Mouse (Mus musculus) spleen, adult 2 months (tissue): ENCODE measurements around the gene Gm44511. TPM values are rescaled to one million over a fixed set of nuclear protein-coding genes. Genes with fewer than 3 reads are reported as not detected.
A peak's percentile ranks its signal among the peaks of the same experiment; 100 is the strongest.
"Not testable (repeated sequence)": the region's sequence is repeated elsewhere in the genome, so short reads cannot be mapped to it uniquely, and the experiment has no call there.

ENCODE experiments used
- DNase-seq, 2 experiments: peaks; one replicate each; pipeline versions ENCODE4 v3.0.0 to v3.0.0-alpha.2; 2012 to 2021; ENCODE audit warnings: low spot score in 2 of 2, low read depth in 1 of 2
- H3K27ac ChIP-seq: fragments of 200-500 bp; 2 replicates; pipeline ENCODE4 v1.5.1; 2012; ENCODE audit warnings: low read length, inconsistent platforms; ENCODE audit not compliant: insufficient read depth
- H3K27me3 ChIP-seq: fragments of 200-500 bp; 2 replicates; pipeline ENCODE4 v1.6.1; 2012; ENCODE audit warnings: mild to moderate bottlenecking, moderate library complexity, low read length, inconsistent platforms; ENCODE audit not compliant: control insufficient read depth, insufficient read depth
- H3K36me3 ChIP-seq: fragments of 200-500 bp; 2 replicates; pipeline ENCODE4 v1.6.1; 2012; ENCODE audit warnings: mild to moderate bottlenecking, low read length, inconsistent platforms; ENCODE audit not compliant: control insufficient read depth, insufficient read depth
- H3K4me1 ChIP-seq: fragments of 200-500 bp; 2 replicates; pipeline ENCODE4 v1.6.1; 2011; ENCODE audit warnings: inconsistent platforms; ENCODE audit not compliant: control insufficient read depth, insufficient read depth, insufficient read length
- H3K4me3 ChIP-seq: fragments of 200-500 bp; 2 replicates; pipeline ENCODE4 v1.5.1; 2011; ENCODE audit warnings: mild to moderate bottlenecking, inconsistent platforms; ENCODE audit not compliant: insufficient read depth, insufficient read length; ENCODE audit errors: extremely low read depth
- CTCF ChIP-seq: fragments of 200-500 bp; IDR thresholded peaks from 2 replicates; pipeline ENCODE4 v1.5.1; 2011; ENCODE audit warnings: mild to moderate bottlenecking, inconsistent platforms; ENCODE audit not compliant: insufficient read depth, insufficient read length, insufficient replicate concordance; ENCODE audit errors: extremely low read depth
- POLR2A ChIP-seq: fragments of 200-500 bp; IDR thresholded peaks from 2 replicates; pipeline ENCODE4 v1.6.1; 2011; ENCODE audit warnings: low read depth, low read length, inconsistent platforms
- WGBS: fragments of 180-500 bp; shearing (Covaris S2); methylation state at CpG from one replicate; pipeline ENCODE4 v1.1.7; 2018; 5-methylcytosine and 5-hydroxymethylcytosine counted together
- polyA plus RNA-seq: library from polyadenylated mRNA; depleted of rRNA; stranded (reverse); fragments of >200 nt; gene quantifications from 2 replicates; pipeline ENCODE4 v1.2.3, GENCODE M21; 2012

Gene Gm44511
- polyA plus RNA-seq, 1 experiment: 0.23 TPM

- H3K27ac ChIP-seq: peak overlapping the region; percentile 95
- 2% methylated on average over 20 of the region's 20 CpGs for WGBS
- no peaks in the 10 kb centered on the region for H3K36me3 ChIP-seq
- peak overlapping the region; percentile 78 for H3K4me3 ChIP-seq
- no peaks in the 10 kb centered on the region for H3K27me3 ChIP-seq
- peaks cover 8% of the 10 kb centered on the region for H3K4me1 ChIP-seq
- TF ChIP-seq POLR2A: no peak
- no peak for TF ChIP-seq CTCF
- DNase-seq: peak in 1 of 2 experiments; percentile 27
Measured at GRCm38 (mm10) chr6:128842356-128842944, 16.3 kb upstream of the Gm44511 start.

- Histone ChIP-seq H3K36me3 (no peaks in the 10 kb centered on the region), H3K27me3 (no peaks in the 10 kb centered on the region), H3K4me3 (no peak overlapping the region), H3K4me1 (peaks cover 12% of the 10 kb centered on the region), H3K27ac (no peak overlapping the region)
- 64% methylated on average over 4 of the region's 4 CpGs for WGBS
- TF ChIP-seq CTCF: no peak
- TF ChIP-seq POLR2A: no peak
- no peak for DNase-seq
Measured at GRCm38 (mm10) chr6:128841327-128842089, 15.4 kb upstream of the Gm44511 start.

- DNase-seq: not testable (repeated sequence)
Measured at GRCm38 (mm10) chr6:128840669-128841068, 14.6 kb upstream of the Gm44511 start.

GRCm38 (mm10) chr6:128839921-128840320, 13.8 kb upstream of the Gm44511 start:
- no peak overlapping the region for H3K4me3 ChIP-seq
- H3K27ac ChIP-seq: no peak overlapping the region; the same call in 1 of the 2 replicates
- no peaks in the 10 kb centered on the region for H3K27me3 ChIP-seq
- no peaks in the 10 kb centered on the region for H3K36me3 ChIP-seq
- TF ChIP-seq CTCF (no peak), POLR2A (no peak)
- WGBS: 40% methylated on average over 7 of the region's 7 CpGs
- H3K4me1 ChIP-seq: peaks cover 16% of the 10 kb centered on the region
- no peak for DNase-seq

More at GRCm38 (mm10) chr6:128840669-128841068, 14.6 kb upstream of the Gm44511 start:
- peaks cover 13% of the 10 kb centered on the region for H3K4me1 ChIP-seq
- not testable (repeated sequence) for H3K27ac ChIP-seq, H3K27me3 ChIP-seq, H3K36me3 ChIP-seq, H3K4me3 ChIP-seq
- WGBS: 62% methylated on average over 3 of the region's 3 CpGs

- WGBS: under 1% methylated on average over 17 of the region's 17 CpGs
Measured at GRCm38 (mm10) chr6:128839266-128839771, 13.2 kb upstream of the Gm44511 start.

GRCm38 (mm10) chr6:128838342-128839265, 12.5 kb upstream of the Gm44511 start:
- WGBS: under 1% methylated on average over 49 of the region's 49 CpGs
- H3K36me3 ChIP-seq: no peaks in the 10 kb centered on the region
- peaks cover 11% of the 10 kb centered on the region for H3K4me1 ChIP-seq
- DNase-seq: peak; percentile 76 to 82
- no peaks in the 10 kb centered on the region for H3K27me3 ChIP-seq
- peak overlapping the region; percentile 97 for H3K4me3 ChIP-seq
- H3K27ac ChIP-seq: peak overlapping the region; percentile 93
- no peak for TF ChIP-seq POLR2A
- TF ChIP-seq CTCF: no peak

More at GRCm38 (mm10) chr6:128839266-128839771, 13.2 kb upstream of the Gm44511 start:
- DNase-seq: peak; percentile 91 to 94
- Histone ChIP-seq H3K4me1 (peaks cover 14% of the 10 kb centered on the region), H3K27me3 (no peaks in the 10 kb centered on the region), H3K36me3 (no peaks in the 10 kb centered on the region), H3K27ac (peak overlapping the region; percentile 93), H3K4me3 (peak overlapping the region; percentile 97)
- TF ChIP-seq POLR2A (no peak; the same call in 1 of the 2 replicates), CTCF (peak; percentile 74; the same call in 1 of the 2 replicates)
